Mouse (Mus musculus) right cerebral cortex, adult 2 months (tissue): ENCODE measurements around the gene Ngef.

Experiments used
- DNase-seq, 2 experiments: peaks; one replicate each; pipeline ENCODE4 v3.0.0; 2021 to 2022; ENCODE audit warnings: low spot score in 2 of 2

Gene Ngef

GRCm38 (mm10) chr1:87565760-87566159 lies 7.9 kb downstream of the Ngef start:
- DNase-seq = no peak

GRCm38 (mm10) chr1:87562967-87563366 lies 10.7 kb downstream of the Ngef start:
- DNase-seq = no peak

DNA sequence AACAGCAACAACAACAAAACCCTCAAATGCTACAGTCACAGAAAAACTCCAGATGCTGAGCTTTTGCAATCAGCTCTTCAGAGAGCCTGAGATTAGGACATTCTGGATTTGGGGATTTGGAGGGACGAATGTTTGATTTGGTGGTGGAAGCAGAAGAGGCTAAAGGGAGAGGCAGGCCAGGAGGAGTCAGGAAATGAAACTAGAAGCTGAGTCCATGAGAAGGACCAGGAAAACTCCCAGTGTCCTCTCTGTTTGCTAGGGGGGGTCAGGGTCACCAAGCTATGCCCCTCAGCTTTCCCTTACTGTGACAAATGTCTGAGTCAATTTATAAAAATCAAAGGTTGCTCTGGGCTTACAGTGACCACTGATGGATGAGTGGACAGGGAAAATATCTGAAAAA lies 20.1 kb downstream of the Ngef start:
- no peak for DNase-seq

DNA sequence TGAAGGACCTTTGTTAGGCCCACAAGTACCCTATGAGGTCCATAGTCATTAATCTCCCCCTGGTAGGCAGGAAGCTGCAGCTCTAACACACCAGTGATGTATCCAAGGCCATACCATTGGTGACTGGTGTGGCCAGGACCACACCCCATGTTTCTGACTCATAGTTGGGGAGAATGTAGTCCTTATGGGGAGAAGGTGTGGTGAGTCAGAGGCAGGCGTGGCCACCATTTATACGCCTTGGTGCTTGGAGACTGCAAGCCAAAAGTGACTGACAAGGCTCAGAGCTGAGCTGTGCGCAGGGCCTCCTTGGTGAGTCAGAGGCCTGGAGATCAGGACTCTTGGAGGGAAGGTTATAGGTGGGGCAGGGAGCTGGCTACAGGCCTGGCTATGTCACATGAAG lies 22.7 kb downstream of the Ngef start:
- no peak for DNase-seq

GRCm38 (mm10) chr1:87541614-87542013 lies 32.1 kb downstream of the Ngef start:
- peak in 1 of 2 experiments; percentile 40 for DNase-seq

DNA sequence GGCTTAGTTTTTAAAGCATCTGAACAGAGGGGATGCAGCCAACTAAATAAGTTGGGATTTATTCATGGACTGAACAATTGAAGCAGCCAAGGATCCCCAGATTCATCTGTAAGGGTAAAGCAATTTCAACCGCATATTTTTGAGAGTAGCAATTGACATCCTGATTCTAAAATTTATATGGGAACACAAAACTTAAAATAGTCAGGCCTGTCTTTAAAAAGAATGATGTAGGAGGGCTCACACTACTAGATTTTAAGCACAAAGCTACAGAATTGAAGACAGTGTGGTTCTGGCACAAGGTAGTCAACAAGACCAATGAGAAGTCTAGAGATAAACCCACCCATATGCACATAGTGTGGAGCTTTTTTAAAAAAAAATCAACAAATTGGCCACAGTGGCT lies 36.7 kb downstream of the Ngef start:
- DNase-seq = no peak

DNA sequence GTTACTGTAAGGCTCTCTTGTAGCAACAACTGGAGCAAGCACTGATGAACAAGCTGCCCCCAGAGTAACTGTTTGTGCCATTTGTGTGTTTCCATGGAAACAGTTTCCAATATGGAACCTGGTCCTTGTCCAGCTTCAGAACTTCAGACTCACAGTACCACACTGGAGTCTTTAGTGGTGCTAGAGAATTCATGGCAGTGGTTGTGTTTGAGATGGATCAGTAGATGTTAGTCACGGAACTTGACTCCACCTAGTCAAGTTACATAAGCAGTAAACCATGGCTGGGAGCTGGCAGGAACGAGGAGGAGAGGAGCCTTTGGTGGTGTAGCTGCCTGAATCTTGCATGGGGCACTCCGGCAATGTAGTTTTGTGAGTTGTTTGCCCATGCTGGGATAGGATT lies 39.6 kb downstream of the Ngef start:
- DNase-seq = peak in 1 of 2 experiments; percentile 10

DNA sequence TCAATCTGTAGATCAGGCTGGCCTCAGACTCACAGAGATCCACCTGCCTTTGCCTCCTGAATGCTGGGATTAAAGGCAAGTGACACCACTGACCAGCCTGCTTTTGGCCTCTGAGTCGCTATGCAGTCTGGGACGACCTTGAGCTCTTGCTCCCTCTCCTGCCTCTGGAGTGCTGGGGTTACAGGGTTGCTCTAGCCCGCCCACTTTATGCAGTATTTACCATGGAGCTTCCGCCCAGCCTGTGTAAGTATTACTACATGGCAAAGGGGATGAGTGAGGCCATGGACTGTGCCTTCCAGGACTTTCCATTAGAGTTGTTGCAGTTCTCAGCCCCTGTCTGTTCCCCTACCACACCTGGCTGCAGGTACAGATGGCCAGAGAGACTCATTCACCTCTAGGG lies 41.3 kb downstream of the Ngef start:
- DNase-seq = no peak

- no peak for DNase-seq
Measured at GRCm38 (mm10) chr1:87527191-87527590, 46.5 kb downstream of the Ngef start.

- DNase-seq = no peak
Measured at GRCm38 (mm10) chr1:87525041-87525440, 48.6 kb downstream of the Ngef start.

DNA sequence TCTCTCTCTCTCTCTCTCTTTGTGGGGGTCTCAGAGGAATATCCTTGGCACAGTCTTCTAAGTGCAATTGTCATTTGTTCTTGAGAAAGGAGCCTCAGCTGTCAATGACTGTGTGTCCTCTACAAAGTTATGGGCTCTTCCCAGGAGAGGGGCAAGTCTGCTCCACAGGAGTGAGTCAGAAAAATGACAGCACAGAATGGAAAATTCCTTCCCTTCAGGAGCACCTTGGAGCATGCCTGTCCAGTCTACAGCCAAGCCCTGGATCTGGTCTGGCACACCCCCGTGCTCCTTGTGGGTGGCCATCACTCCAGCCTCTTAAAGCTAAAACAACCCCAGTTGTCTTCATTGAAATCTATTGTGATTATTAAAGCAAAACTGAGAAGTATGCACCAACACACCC lies 52.1 kb downstream of the Ngef start:
- no peak for DNase-seq

- no peak for DNase-seq
Measured at GRCm38 (mm10) chr1:87520467-87520866, 53.2 kb downstream of the Ngef start.

DNA sequence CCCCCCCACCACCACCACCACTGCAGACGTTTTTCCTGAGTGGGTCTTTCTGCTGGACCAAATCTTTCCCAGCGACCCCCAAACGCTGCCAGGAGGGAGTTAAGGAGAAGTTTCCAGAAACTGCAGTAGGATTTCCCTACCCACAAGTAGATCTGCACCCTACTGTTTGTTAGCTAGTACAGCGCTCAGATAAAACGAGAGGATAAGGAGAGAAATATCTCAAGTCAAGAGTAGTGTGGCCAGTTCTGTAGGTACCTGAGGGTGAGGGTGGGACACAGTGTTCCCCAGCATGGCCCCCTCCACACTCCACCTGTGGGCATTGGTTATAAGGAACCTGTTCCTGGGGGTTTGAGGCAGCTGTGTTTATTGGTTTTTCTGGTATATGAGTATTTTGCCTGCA lies 62.8 kb downstream of the Ngef start:
- DNase-seq = no peak

DNA sequence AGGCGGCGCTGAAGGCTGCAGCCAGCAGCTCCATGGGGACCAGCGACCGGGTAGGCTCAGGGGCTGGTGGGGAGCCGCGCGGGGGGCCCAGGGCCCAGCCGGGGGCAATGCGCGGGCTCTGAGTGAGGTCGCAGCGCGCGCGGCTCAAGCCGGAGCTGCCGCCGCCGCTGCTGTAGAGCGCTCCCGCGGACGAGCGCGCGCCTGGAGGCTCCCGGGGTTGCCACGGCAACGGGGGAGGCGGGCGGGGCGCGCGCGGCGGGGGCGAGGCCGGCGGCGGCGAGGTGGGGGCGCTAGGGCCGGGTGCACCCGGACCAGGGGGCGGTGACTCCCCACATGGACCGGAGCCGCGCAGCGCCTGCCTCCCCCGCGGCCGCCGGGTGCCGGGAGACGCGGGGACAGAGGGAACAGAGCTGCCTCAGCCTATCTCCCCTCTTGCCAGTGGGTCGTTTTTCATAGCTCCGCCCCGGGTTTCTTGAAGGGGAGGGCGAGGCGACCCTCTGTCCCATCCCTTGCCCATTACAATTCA lies 63.4 kb downstream of the Ngef start:
- DNase-seq = peak; percentile 65 to 69

- DNase-seq = no peak
Measured at GRCm38 (mm10) chr1:87509561-87510165, 64.0 kb downstream of the Ngef start, which contains the start of gene Neu2. Gene Neu2, plus strand, starts transcription at chr1:87509889.

DNA sequence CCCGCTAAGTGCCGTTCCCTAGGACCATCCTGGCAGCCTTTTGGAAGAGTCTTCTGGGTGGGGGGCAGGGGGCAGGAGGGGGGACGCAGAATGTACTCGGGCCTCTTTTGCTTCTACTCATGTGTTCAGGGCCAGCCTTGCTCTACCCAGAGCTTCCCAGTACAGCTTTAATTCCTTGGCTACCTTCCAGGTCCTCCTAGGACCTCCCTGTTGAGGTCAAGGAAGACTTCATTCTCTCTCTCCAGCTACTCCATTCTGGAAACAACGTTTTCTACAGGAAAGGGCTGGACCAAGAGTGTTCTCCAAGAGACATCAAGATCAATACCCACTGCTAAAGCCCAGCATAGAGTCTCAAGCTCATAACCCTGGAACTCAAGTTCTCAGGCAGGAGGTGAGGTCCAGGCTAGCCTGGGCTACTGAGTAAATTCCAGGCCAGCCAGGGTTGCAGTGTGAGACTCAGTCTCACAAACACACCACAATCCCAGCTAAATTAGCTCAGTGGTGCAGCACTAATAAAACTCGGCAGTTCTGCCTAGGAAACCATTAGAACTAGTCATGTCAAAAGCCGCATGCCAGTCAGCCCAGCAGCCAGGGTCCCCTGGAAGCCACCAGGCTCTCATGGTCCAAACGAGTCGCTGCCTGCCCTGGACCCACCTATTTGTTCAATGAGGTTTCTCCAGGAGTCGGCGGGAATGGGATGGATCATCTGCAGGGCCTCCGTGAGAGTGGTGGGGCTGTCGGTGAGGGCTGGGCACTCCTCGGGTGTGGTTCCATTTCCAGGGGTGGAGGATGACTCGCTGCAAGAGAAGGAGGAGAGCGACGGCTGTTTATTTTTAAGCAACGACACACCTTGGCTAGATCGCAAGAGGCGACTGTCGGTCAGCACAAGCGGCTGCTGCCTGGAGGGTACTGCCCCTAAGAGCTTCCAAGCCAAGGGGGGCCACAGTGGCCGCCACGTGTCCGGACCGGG lies 64.8 kb downstream of the Ngef start:
- DNase-seq = peak; percentile 41 to 58

DNA sequence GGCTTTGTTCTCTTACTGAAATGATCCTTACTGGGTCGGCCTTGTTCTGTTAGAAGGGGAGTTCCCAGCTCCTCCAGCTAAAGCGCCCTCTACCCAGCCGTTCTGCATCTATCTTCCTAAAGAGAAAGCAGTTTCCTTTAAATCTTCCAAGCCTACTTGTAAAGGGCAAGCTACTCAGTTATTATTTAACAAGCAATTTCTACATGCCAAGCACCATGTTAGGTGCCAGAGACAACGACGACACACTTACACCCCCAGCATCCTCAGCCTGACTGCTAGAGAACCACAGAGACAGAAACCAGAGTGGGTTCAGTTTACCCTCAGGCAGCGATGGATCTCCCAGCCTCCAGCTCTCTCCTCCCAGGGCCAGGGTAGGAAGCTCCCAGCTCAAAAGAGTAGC lies 65.8 kb downstream of the Ngef start:
- DNase-seq = peak; percentile 44 to 58

DNA sequence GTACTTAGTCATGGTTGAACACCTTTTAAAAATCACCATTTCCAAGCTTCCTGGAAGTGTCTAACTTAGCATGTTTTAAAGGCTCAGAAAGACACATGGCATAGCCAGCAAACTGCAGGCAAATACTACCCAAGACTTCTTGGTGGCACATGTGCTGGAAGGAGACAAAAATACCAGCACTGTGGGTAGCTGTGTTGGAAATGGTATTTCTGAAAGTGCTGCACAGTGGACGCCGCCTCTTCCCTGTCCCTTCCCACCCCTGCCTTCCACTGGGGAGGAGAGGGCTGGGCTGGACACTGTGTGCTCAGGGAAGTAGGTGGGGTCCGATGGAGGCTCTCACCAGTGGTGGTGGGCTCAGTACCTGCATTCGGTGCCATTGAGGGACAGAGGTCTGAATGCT lies 68.1 kb downstream of the Ngef start:
- DNase-seq = no peak

- DNase-seq = no peak
Measured at GRCm38 (mm10) chr1:87493542-87493941, 80.1 kb downstream of the Ngef start.

DNA sequence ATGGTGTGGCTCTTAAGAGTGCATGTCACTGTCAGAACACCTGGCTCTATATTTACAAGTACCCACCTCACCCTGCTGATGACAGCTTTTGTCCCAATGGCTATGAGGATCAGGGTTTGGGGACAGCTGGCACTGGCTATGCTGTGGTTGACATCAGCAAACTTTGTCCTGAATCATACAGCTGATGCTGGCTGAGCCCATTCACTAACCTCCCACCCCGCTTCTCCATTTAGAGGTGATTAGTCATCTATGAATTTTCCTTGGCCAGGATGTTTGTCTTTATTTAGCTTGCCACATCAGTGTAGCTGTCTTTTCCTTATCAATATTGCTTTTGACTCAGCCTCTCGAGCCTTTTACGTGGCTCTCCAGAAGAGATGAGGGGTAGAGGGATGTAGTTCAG lies 81.4 kb downstream of the Ngef start:
- DNase-seq = no peak

GRCm38 (mm10) chr1:87486386-87486785 lies 87.3 kb downstream of the Ngef start:
- DNase-seq = peak; percentile 80 to 83

DNA sequence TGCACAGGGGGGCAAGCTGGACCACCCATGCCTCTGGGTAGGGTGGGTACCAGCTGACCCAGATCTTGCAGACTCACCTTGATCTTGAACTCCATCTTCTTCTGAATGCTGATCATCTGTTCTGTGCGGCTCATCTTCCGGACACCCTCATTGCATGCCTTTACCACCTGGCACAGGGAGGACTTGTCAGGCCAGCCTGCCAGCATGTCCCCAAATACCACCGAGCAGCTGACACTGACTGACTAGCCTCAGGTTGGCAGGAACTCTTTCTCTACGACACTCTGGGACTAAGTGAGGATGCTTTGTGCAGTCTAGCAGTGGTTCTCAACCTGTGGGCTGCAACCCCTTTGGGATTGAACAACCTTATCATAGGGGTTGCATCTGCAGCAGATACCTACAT lies 91.1 kb downstream of the Ngef start:
- DNase-seq = no peak
